In genomic region chr7:136845321-136845720, GRCm38 (mm10) we compare ENCODE assay signal across 22 mouse cellular contexts. TPM values are rescaled to one million over a fixed set of nuclear protein-coding genes. Genes with fewer than 3 reads are reported as not detected.
A peak's percentile ranks its signal among the peaks of the same experiment; 100 is the strongest.
DNase-seq lines count a peak whose midpoint lies in the region; ATAC-seq and TF ChIP-seq lines count a peak whose summit lies in the region.
"Had no signal": no experiment of that assay in that cellular context is flagged by ENCODE, and none has a peak within 500 bp of the region (broad histone marks: within the 10 kb centered on the region; RNA-seq: fewer than 3 reads in every experiment).

No protein-coding gene starts in this region.

- peaks cover 17% of the 10 kb centered on the region; the same call in 1 of the 2 replicates for H3K4me1 ChIP-seq in forebrain, embryonic 11.5 days (replicated peaks; ENCODE audit: control insufficient read depth, insufficient read depth, low read length)
- H3K4me1 ChIP-seq in forebrain, postnatal 0 days (ENCODE audit: insufficient read depth) = no peaks in the 10 kb centered on the region
- peaks cover 8% of the 10 kb centered on the region; the same call in 1 of the 2 replicates for H3K4me1 ChIP-seq in heart, postnatal 0 days (ENCODE audit: control insufficient read depth, insufficient read depth)
- peaks cover 62% of the 10 kb centered on the region for H3K4me1 ChIP-seq in neural tube, embryonic 13.5 days (replicated peaks)
- peaks cover 41% of the 10 kb centered on the region for H3K4me1 ChIP-seq in forebrain, embryonic 15.5 days
- H3K4me1 ChIP-seq: liver, embryonic 15.5 days had no signal

- H3K9ac ChIP-seq in forebrain, embryonic 11.5 days (ENCODE audit: low read length) = no peak overlapping the region
- H3K9ac ChIP-seq in forebrain, postnatal 0 days = no peak overlapping the region
- no peak overlapping the region for H3K9ac ChIP-seq in heart, postnatal 0 days (replicated peaks; ENCODE audit: low read depth, low read length)
- H3K9ac ChIP-seq in neural tube, embryonic 13.5 days = no peak overlapping the region
- no peak overlapping the region for H3K9ac ChIP-seq in forebrain, embryonic 15.5 days (replicated peaks)
- H3K9ac ChIP-seq: heart, embryonic 15.5 days; limb, embryonic 15.5 days; liver, embryonic 15.5 days; midbrain, embryonic 13.5 days had no signal

- no peak overlapping the region for H3K27ac ChIP-seq in forebrain, embryonic 11.5 days (ENCODE audit: low read depth, low read length)
- H3K27ac ChIP-seq in forebrain, postnatal 0 days (ENCODE audit: low read depth, low read length) = no peak overlapping the region
- no peak overlapping the region for H3K27ac ChIP-seq in heart, postnatal 0 days (ENCODE audit: low read depth)
- peak overlapping the region; percentile 56; the same call in 1 of the 2 replicates for H3K27ac ChIP-seq in neural tube, embryonic 13.5 days (replicated peaks)
- no peak overlapping the region for H3K27ac ChIP-seq in forebrain, embryonic 15.5 days (replicated peaks)
- H3K27ac ChIP-seq: kidney, postnatal 0 days; limb, embryonic 15.5 days; liver, embryonic 15.5 days; midbrain, embryonic 13.5 days had no signal

- H3K9me3 ChIP-seq in forebrain, embryonic 11.5 days (ENCODE audit: control insufficient read depth, low read length) = no peaks in the 10 kb centered on the region
- no peaks in the 10 kb centered on the region for H3K9me3 ChIP-seq in forebrain, postnatal 0 days (ENCODE audit: low read length)
- no peaks in the 10 kb centered on the region for H3K9me3 ChIP-seq in heart, postnatal 0 days (replicated peaks; ENCODE audit: control insufficient read depth, low read length)
- no peaks in the 10 kb centered on the region for H3K9me3 ChIP-seq in neural tube, embryonic 13.5 days
- no peaks in the 10 kb centered on the region for H3K9me3 ChIP-seq in forebrain, embryonic 15.5 days
- H3K9me3 ChIP-seq: heart, embryonic 15.5 days; limb, embryonic 15.5 days; liver, embryonic 15.5 days; midbrain, embryonic 13.5 days had no signal

- 20% methylated on average over 9 of the region's 9 CpGs for WGBS in forebrain, embryonic 11.5 days
- WGBS in forebrain, postnatal 0 days = 7% methylated on average over 9 of the region's 9 CpGs
- 54% methylated on average over 9 of the region's 9 CpGs for WGBS in heart, postnatal 0 days
- WGBS in neural tube, embryonic 13.5 days = 35% methylated on average over 9 of the region's 9 CpGs
- 6% methylated on average over 9 of the region's 9 CpGs for WGBS in forebrain, embryonic 15.5 days

- no peak for DNase-seq in forebrain, embryonic 11.5 days (ENCODE audit: low spot score)
- no peak for DNase-seq in forebrain, postnatal 0 days
- DNase-seq in heart, postnatal 0 days (ENCODE audit: low spot score) = peak; percentile 8
- DNase-seq in heart, postnatal 25 days (ENCODE audit: low spot score) = no peak
- no peak for DNase-seq in neural tube, embryonic 10.5 days (ENCODE audit: extremely low spot score, low spot score)
- DNase-seq in testis, postnatal 14 days (ENCODE audit: low spot score) = no peak
- DNase-seq: adrenal gland, postnatal 36 days; cerebellum, adult 18-20 months; cerebellum, postnatal 25 days; embryo, embryonic 11 days; kidney, adult 11 months; lung, postnatal 10 days; right cerebral cortex, postnatal 4 days had no signal

- 0 out of 2 replicates have a peak, but pooled peaks have one; percentile 18 for TF ChIP-seq EP300 in heart, postnatal 0 days (IDR thresholded peaks at IDR 0.05; ENCODE audit: low read depth)

- no peak for TF ChIP-seq CTCF in forebrain, postnatal 0 days (IDR thresholded peaks at IDR 0.05; ENCODE audit: low read depth)
- no peak for TF ChIP-seq CTCF in heart, postnatal 0 days (IDR thresholded peaks at IDR 0.05; ENCODE audit: low read depth)

- H3K27me3 ChIP-seq in forebrain, embryonic 11.5 days (ENCODE audit: control insufficient read depth, insufficient read depth, low read length) = peaks cover 6% of the 10 kb centered on the region
- H3K27me3 ChIP-seq in forebrain, postnatal 0 days (ENCODE audit: insufficient read depth, low read length) = peaks cover 16% of the 10 kb centered on the region
- H3K27me3 ChIP-seq in heart, postnatal 0 days (ENCODE audit: control insufficient read depth, insufficient read depth, low read length) = no peaks in the 10 kb centered on the region
- H3K27me3 ChIP-seq in neural tube, embryonic 13.5 days = no peaks in the 10 kb centered on the region
- peaks cover 42% of the 10 kb centered on the region for H3K27me3 ChIP-seq in forebrain, embryonic 15.5 days
- H3K27me3 ChIP-seq: heart, embryonic 15.5 days; limb, embryonic 15.5 days; liver, embryonic 15.5 days had no signal

- H3K4me3 ChIP-seq in forebrain, embryonic 11.5 days (ENCODE audit: low read depth, low read length) = no peak overlapping the region
- no peak overlapping the region for H3K4me3 ChIP-seq in forebrain, postnatal 0 days (ENCODE audit: low read depth, low read length)
- no peak overlapping the region for H3K4me3 ChIP-seq in heart, postnatal 0 days (ENCODE audit: low read depth, low read length)
- H3K4me3 ChIP-seq in neural tube, embryonic 13.5 days = no peak overlapping the region
- H3K4me3 ChIP-seq in forebrain, embryonic 15.5 days = no peak overlapping the region
- H3K4me3 ChIP-seq: erythroblast, embryonic 14.5 days; heart, embryonic 15.5 days; limb, embryonic 15.5 days; liver, embryonic 15.5 days; midbrain, embryonic 13.5 days had no signal

- H3K36me3 ChIP-seq in forebrain, embryonic 11.5 days (ENCODE audit: control insufficient read depth, insufficient read depth, low read length) = no peaks in the 10 kb centered on the region
- no peaks in the 10 kb centered on the region for H3K36me3 ChIP-seq in forebrain, postnatal 0 days (ENCODE audit: insufficient read depth)
- H3K36me3 ChIP-seq in heart, postnatal 0 days (replicated peaks; ENCODE audit: control insufficient read depth, insufficient read depth, low read length) = no peaks in the 10 kb centered on the region
- H3K36me3 ChIP-seq in neural tube, embryonic 13.5 days = no peaks in the 10 kb centered on the region
- no peaks in the 10 kb centered on the region for H3K36me3 ChIP-seq in forebrain, embryonic 15.5 days
- H3K36me3 ChIP-seq: G1E; heart, embryonic 15.5 days; limb, embryonic 15.5 days; liver, embryonic 15.5 days; midbrain, embryonic 13.5 days had no signal

- intact Hi-C loops in heart, postnatal 25 days (cut with DNase I) = loop anchor here (5.0 kb wide), 1 partner anchor 472 kb away; no protein-coding TSS in a partner anchor

- 0 out of 2 replicates have a peak, but pooled peaks have one; percentile 53 for ATAC-seq in forebrain, embryonic 11.5 days (replicated peaks; ENCODE audit: low FRiP score)
- ATAC-seq in forebrain, postnatal 0 days = no peak
- no peak for ATAC-seq in heart, postnatal 0 days (ENCODE audit: insufficient read depth, low read depth)
- no peak for ATAC-seq in neural tube, embryonic 13.5 days (ENCODE audit: low read depth)
- peak; percentile 57; the same call in 1 of the 2 replicates for ATAC-seq in forebrain, embryonic 15.5 days (replicated peaks)
- ATAC-seq: midbrain, embryonic 13.5 days had no signal

- 0 out of 2 replicates have a peak overlapping the region, but pooled peaks have one; percentile 16 for H3K4me2 ChIP-seq in forebrain, embryonic 11.5 days (ENCODE audit: low read depth, low read length, severe bottlenecking)
- H3K4me2 ChIP-seq in forebrain, postnatal 0 days (ENCODE audit: low read depth) = no peak overlapping the region
- H3K4me2 ChIP-seq in heart, postnatal 0 days (ENCODE audit: low read depth, low read length) = no peak overlapping the region
- no peak overlapping the region for H3K4me2 ChIP-seq in neural tube, embryonic 13.5 days
- peak overlapping the region; percentile 14; the same call in 1 of the 2 replicates for H3K4me2 ChIP-seq in forebrain, embryonic 15.5 days (replicated peaks)
- H3K4me2 ChIP-seq: heart, embryonic 15.5 days; limb, embryonic 15.5 days; liver, embryonic 15.5 days; midbrain, embryonic 13.5 days had no signal

RNA-seq across cellular contexts. Expression of gene Mgmt, which starts 49.1 kb away (rescaled TPM):
- 3.4 and 4.0 TPM in 2 replicates for polyA plus RNA-seq in forebrain, embryonic 11.5 days (2014; fragmentation: Nextera tagmentation; extraction: Ambion mirVana)
- total RNA-seq in forebrain, postnatal 0 days (2014; rRNA removed) = 0.29 and 0.31 TPM in 2 replicates
- polyA plus RNA-seq in forebrain, postnatal 0 days (2015; fragmentation: Nextera tagmentation; extraction: Ambion mirVana) = 0.98 and 1.2 TPM in 2 replicates
- total RNA-seq in heart, postnatal 0 days (2014; rRNA removed; ENCODE audit: low replicate concordance) = 3.6 and 6.4 TPM in 2 replicates
- polyA plus RNA-seq in heart, postnatal 0 days (2015; fragmentation: Nextera tagmentation; extraction: Ambion mirVana) = 5.4 and 7.0 TPM in 2 replicates
- 1 to 10 TPM; 3.1 to 3.2 TPM for total RNA-seq in heart, postnatal 25 days (2021)
- polyA plus RNA-seq in neural tube, embryonic 13.5 days (2015; fragmentation: Nextera tagmentation; extraction: Ambion mirVana) = 2.0 and 2.6 TPM in 2 replicates
- polyA plus RNA-seq in forebrain, embryonic 15.5 days (2015; fragmentation: Nextera tagmentation; extraction: Ambion mirVana) = 1.0 and 1.3 TPM in 2 replicates

Comparison
In these comparisons a context has a peak if more than half of its experiments do, and no peak if none do; other contexts are left out.
1. ATAC-seq: peak in forebrain, embryonic 11.5 days (single experiment) and forebrain, embryonic 15.5 days (single experiment); none in forebrain, postnatal 0 days (single experiment), heart, postnatal 0 days (single experiment) and neural tube, embryonic 13.5 days (single experiment).
2. H3K4me2 ChIP-seq: peak in forebrain, embryonic 11.5 days (single experiment) and forebrain, embryonic 15.5 days (single experiment); none in forebrain, postnatal 0 days (single experiment), heart, postnatal 0 days (single experiment) and neural tube, embryonic 13.5 days (single experiment).